Mouse (Mus musculus): ENCODE measurements around the gene Itpr2.

DNA sequence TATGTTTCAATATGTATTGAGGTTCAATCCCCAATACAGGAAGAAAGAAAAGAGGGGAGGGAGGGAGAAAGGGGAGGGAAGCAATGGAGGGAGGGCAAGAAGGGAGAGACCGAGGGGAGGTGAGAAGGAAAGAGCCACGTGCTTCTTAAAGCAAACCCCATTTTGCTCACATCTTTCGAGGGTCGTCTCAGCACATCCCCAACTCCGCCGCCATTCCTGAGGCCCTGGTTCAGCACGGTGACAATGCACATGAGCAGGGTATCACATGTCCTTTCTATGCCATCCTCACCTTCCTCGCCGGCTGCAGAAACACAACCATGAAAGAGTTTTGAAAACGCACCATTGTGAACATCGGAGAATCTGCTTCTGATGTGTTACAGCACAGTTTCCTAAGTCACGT, 343.3 kb downstream of the Itpr2 start:
- TF ChIP-seq POLR2A (IDR thresholded peaks at IDR 0.05; ENCODE audit: borderline replicate concordance, low read depth, low read length) (no peak), CTCF (IDR thresholded peaks at IDR 0.05; ENCODE audit: low read depth, low read length) (no peak)
